8 mouse cellular contexts compared by ENCODE assay signal in the genomic region with DNA sequence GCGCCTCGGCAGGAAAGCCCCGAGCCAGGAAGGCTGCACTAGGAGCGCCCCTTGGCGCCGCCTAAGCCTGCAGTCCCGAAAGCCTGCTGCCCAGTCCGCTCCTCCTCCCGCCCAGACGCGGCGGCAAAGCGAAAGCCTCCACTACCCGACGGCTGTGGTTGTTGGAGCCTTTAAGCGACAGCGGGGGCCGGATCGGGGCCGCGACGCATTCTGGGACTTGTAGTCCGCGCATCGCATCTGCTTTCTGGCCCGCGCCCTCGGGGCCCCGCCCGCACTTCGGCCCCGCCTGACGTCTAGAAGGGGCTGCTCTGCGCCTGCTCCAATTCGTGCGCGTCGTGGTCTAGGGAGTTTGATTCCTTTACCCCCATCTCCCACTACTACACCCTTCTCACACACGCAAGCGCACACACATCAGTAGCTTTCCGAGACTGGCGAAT. TPM values are rescaled to one million over a fixed set of nuclear protein-coding genes. Genes with fewer than 3 reads are reported as not detected.
DNase-seq lines count a peak whose midpoint lies in the region; ATAC-seq lines count a peak whose summit lies in the region.

A gene (minus strand): TSS at position 77 of the 437 bp plus-strand sequence.

- H3K4me2 ChIP-seq in heart, embryonic 14.5 days (ENCODE audit: low read length), result peak within 1 kb of the TSS; percentile 84
- H3K4me2 ChIP-seq in liver, embryonic 13.5 days, result peak within 1 kb of the TSS; percentile 87
- peak within 1 kb of the TSS; percentile 75 for H3K4me2 ChIP-seq in stomach, embryonic 16.5 days (ENCODE audit: low read depth, low read length)

- no peaks in the 10 kb centered on the region for H3K36me3 ChIP-seq in heart, embryonic 14.5 days (ENCODE audit: control insufficient read depth, insufficient read depth, low read length)
- no peaks in the 10 kb centered on the region for H3K36me3 ChIP-seq in liver, embryonic 13.5 days
- H3K36me3 ChIP-seq in stomach, embryonic 16.5 days (ENCODE audit: control insufficient read depth, insufficient read depth, low read length), result no peaks in the 10 kb centered on the region

- peak within 1 kb of the TSS; percentile 66 for H3K27ac ChIP-seq in brown adipose tissue, adult 24 weeks (replicated peaks; ENCODE audit: low read depth, low read length)
- H3K27ac ChIP-seq in heart, embryonic 14.5 days (replicated peaks in 1 of 2; ENCODE audit: control insufficient read depth in 1 of 2, insufficient read depth in 1 of 2, low read depth in 2 of 2, low read length in 2 of 2), result peak within 1 kb of the TSS; percentile 74 to 92; a peak in 3 of 4 replicates
- H3K27ac ChIP-seq in liver, embryonic 13.5 days, result peak within 1 kb of the TSS; percentile 80; the same call in 1 of the 2 replicates
- H3K27ac ChIP-seq in stomach, embryonic 16.5 days (ENCODE audit: low read length), result peak within 1 kb of the TSS; percentile 92

- H3K4me3 ChIP-seq in brown adipose tissue, adult 24 weeks (ENCODE audit: insufficient read depth, low read depth, low read length), result peak within 1 kb of the TSS; percentile 86
- H3K4me3 ChIP-seq in heart, embryonic 14.5 days (ENCODE audit: control insufficient read depth in 1 of 2, insufficient read depth in 1 of 2, low read depth in 1 of 2, low read length in 2 of 2), result peak within 1 kb of the TSS; percentile 74 to 84
- peak within 1 kb of the TSS; percentile 84 for H3K4me3 ChIP-seq in liver, embryonic 13.5 days (replicated peaks)
- peak within 1 kb of the TSS; percentile 90 for H3K4me3 ChIP-seq in stomach, embryonic 16.5 days (replicated peaks; ENCODE audit: low read length)

- DNase-seq in CD4-positive, CD25-positive, alpha-beta regulatory T cell, adult 2 months (ENCODE audit: low read depth, low spot score), result peak; percentile 95
- DNase-seq in fibroblast of lung, adult 2 months (ENCODE audit: low read depth), result peak; percentile 71
- peak; percentile 96 for DNase-seq in kidney, postnatal 14 days
- DNase-seq in liver, embryonic 13.5 days, result peak; percentile 86
- DNase-seq in neural tube, embryonic 10.5 days (ENCODE audit: extremely low spot score, low spot score), result peak; percentile 94

- 1% methylated on average over 42 of the region's 42 CpGs for WGBS in heart, embryonic 14.5 days
- WGBS in liver, embryonic 13.5 days (ENCODE audit: insufficient replicate concordance), result 2% methylated on average over 42 of the region's 42 CpGs
- WGBS in stomach, embryonic 16.5 days, result 1% methylated on average over 42 of the region's 42 CpGs

- peak within 1 kb of the TSS; percentile 96 for H3K9ac ChIP-seq in heart, embryonic 14.5 days (ENCODE audit: low read length)
- H3K9ac ChIP-seq in liver, embryonic 13.5 days, result peak within 1 kb of the TSS; percentile 91
- H3K9ac ChIP-seq in stomach, embryonic 16.5 days (ENCODE audit: low read length), result peak within 1 kb of the TSS; percentile 96

- peak; percentile 87 for ATAC-seq in heart, embryonic 14.5 days (ENCODE audit: insufficient number of reproducible peaks, insufficient read depth, low FRiP score, low read depth)
- peak; percentile 93 for ATAC-seq in liver, embryonic 13.5 days (ENCODE audit: low read depth)
- ATAC-seq in stomach, embryonic 16.5 days (ENCODE audit: insufficient read depth, low FRiP score), result peak; percentile 95

- no peaks in the 10 kb centered on the region for H3K9me3 ChIP-seq in heart, embryonic 14.5 days (ENCODE audit: control insufficient read depth, low read length)
- no peaks in the 10 kb centered on the region for H3K9me3 ChIP-seq in liver, embryonic 13.5 days (replicated peaks)
- H3K9me3 ChIP-seq in stomach, embryonic 16.5 days (replicated peaks; ENCODE audit: control insufficient read depth, low read length), result no peaks in the 10 kb centered on the region

- H3K4me1 ChIP-seq in brown adipose tissue, adult 24 weeks (ENCODE audit: control insufficient read depth, insufficient read depth, insufficient read length, low read length), result peaks cover 23% of the 10 kb centered on the region
- peaks cover 18 to 34% of the 10 kb centered on the region in 2 experiments for H3K4me1 ChIP-seq in heart, embryonic 14.5 days (ENCODE audit: control insufficient read depth in 2 of 2, insufficient read depth in 2 of 2, low read length in 2 of 2)
- H3K4me1 ChIP-seq in liver, embryonic 13.5 days (replicated peaks), result peaks cover 45% of the 10 kb centered on the region
- peaks cover 17% of the 10 kb centered on the region for H3K4me1 ChIP-seq in stomach, embryonic 16.5 days (ENCODE audit: control insufficient read depth, insufficient read depth, low read length)

- H3K27me3 ChIP-seq in heart, embryonic 14.5 days (ENCODE audit: control insufficient read depth, insufficient read depth, low read length), result no peaks in the 10 kb centered on the region
- no peaks in the 10 kb centered on the region for H3K27me3 ChIP-seq in liver, embryonic 13.5 days
- H3K27me3 ChIP-seq in stomach, embryonic 16.5 days (ENCODE audit: control insufficient read depth, insufficient read depth, low read length), result no peaks in the 10 kb centered on the region

RNA-seq across cellular contexts. Expression of the gene that starts here (rescaled TPM):
- polyA plus RNA-seq in brown adipose tissue, adult 24 weeks (2012; ENCODE audit: insufficient read depth, insufficient read length, missing spikeins), result 4.6 TPM in 2 replicates
- 4.3 and 5.8 TPM in 2 replicates for polyA plus RNA-seq in heart, embryonic 14.5 days (2014; fragmentation: Nextera tagmentation; extraction: Ambion mirVana)
- polyA plus RNA-seq in liver, embryonic 13.5 days (2015; fragmentation: Nextera tagmentation; extraction: Ambion mirVana), result 1.8 and 2.3 TPM in 2 replicates
- polyA plus RNA-seq in stomach, embryonic 16.5 days (2015; fragmentation: Nextera tagmentation; extraction: Ambion mirVana), result 2.1 and 3.2 TPM in 2 replicates

Comparison
In these comparisons a context has a peak if more than half of its experiments do, and no peak if none do; other contexts are left out.
1. Peak in every context shown above with its lines: DNase-seq, ATAC-seq, H3K4me3 ChIP-seq and H3K27ac ChIP-seq.